Mouse (Mus musculus) heart, embryonic 10.5 days (tissue): ENCODE results near the gene Gpatch2. TPM values are rescaled to one million over a fixed set of nuclear protein-coding genes. Genes with fewer than 3 reads are reported as not detected.
A peak's percentile ranks its signal among the peaks of the same experiment; 100 is the strongest.

Source experiments
- DNase-seq: peaks from one replicate; pipeline ENCODE4 v3.0.0-alpha.2; 2017; ENCODE audit warnings: low spot score
- H3K27ac ChIP-seq: fragments of 300-500 bp; sonication (generic); 2 replicates; pipeline ENCODE4 v1.5.1; 2016; ENCODE audit warnings: mild to moderate bottlenecking
- H3K27me3 ChIP-seq: fragments of 300-500 bp; sonication (generic); 2 replicates; pipeline ENCODE4 v1.6.1; 2016; ENCODE audit warnings: mild to moderate bottlenecking; ENCODE audit not compliant: poor library complexity, insufficient read depth, severe bottlenecking
- H3K36me3 ChIP-seq: fragments of 300-500 bp; sonication (generic); 2 replicates; pipeline ENCODE4 v1.6.1; 2016; ENCODE audit warnings: mild to moderate bottlenecking, moderate library complexity
- H3K4me1 ChIP-seq: fragments of 300-500 bp; sonication (generic); 2 replicates; pipeline ENCODE4 v1.6.1; 2016; ENCODE audit warnings: mild to moderate bottlenecking
- H3K4me3 ChIP-seq: fragments of 300-500 bp; sonication (generic); 2 replicates; pipeline ENCODE4 v1.5.1; 2016; ENCODE audit warnings: mild to moderate bottlenecking, moderate library complexity
- H3K9me3 ChIP-seq: fragments of 300-500 bp; sonication (generic); 2 replicates; pipeline ENCODE4 v1.6.1; 2016; ENCODE audit warnings: mild to moderate bottlenecking, moderate library complexity
- WGBS: fragments of 180-500 bp; shearing (Covaris S2); methylation state at CpG from one replicate; pipeline ENCODE4 v1.1.7; 2016; 5-methylcytosine and 5-hydroxymethylcytosine counted together
- polyA plus RNA-seq: library from polyadenylated mRNA; unstranded; fragments of >200 nt; fragmentation: Nextera tagmentation; extraction: Ambion mirVana; gene quantifications from 2 replicates; pipeline ENCODE4 v1.2.1, GENCODE M21; 2016

Gpatch2 gene
- polyA plus RNA-seq, 1 experiment from 2014 or later = 21.5 TPM

- no peaks in the 10 kb centered on the region for H3K36me3 ChIP-seq
- H3K4me3 ChIP-seq = no peak overlapping the region
- no peak overlapping the region for H3K27ac ChIP-seq
- no peaks in the 10 kb centered on the region for H3K9me3 ChIP-seq
- no peak for DNase-seq
- 64% methylated on average over 10 of the region's 10 CpGs for WGBS
- H3K27me3 ChIP-seq = no peaks in the 10 kb centered on the region
- peaks cover 8% of the 10 kb centered on the region; the same call in 1 of the 2 replicates for H3K4me1 ChIP-seq
These were observed 55.3 kb downstream of the Gpatch2 start for GRCm38 (mm10) chr1:187270318-187271247.

GRCm38 (mm10) chr1:187277324-187277723 is 62.0 kb downstream of the Gpatch2 start:
- H3K27ac ChIP-seq = no peak overlapping the region

GRCm38 (mm10) chr1:187278472-187278871 is 63.2 kb downstream of the Gpatch2 start:
- Histone ChIP-seq H3K4me1 (peaks cover 21% of the 10 kb centered on the region; the same call in 1 of the 2 replicates), H3K36me3 (no peaks in the 10 kb centered on the region), H3K9me3 (no peaks in the 10 kb centered on the region), H3K27me3 (no peaks in the 10 kb centered on the region), H3K27ac (no peak overlapping the region), H3K4me3 (no peak overlapping the region)
- no peak for DNase-seq
- WGBS = 88% methylated on average over 5 of the region's 5 CpGs

More at GRCm38 (mm10) chr1:187277324-187277723, 62.0 kb downstream of the Gpatch2 start:
- peaks cover 9% of the 10 kb centered on the region; the same call in 1 of the 2 replicates for H3K4me1 ChIP-seq
- no peak overlapping the region for H3K4me3 ChIP-seq
- H3K36me3 ChIP-seq = no peaks in the 10 kb centered on the region
- no peaks in the 10 kb centered on the region for H3K9me3 ChIP-seq
- DNase-seq = no peak
- WGBS = 73% methylated on average over 9 of the region's 9 CpGs
- H3K27me3 ChIP-seq = no peaks in the 10 kb centered on the region

GRCm38 (mm10) chr1:187279776-187280175 is 64.5 kb downstream of the Gpatch2 start:
- H3K36me3 ChIP-seq = no peaks in the 10 kb centered on the region

GRCm38 (mm10) chr1:187282321-187282720 is 67.0 kb downstream of the Gpatch2 start:
- H3K36me3 ChIP-seq = 0 out of 2 replicates have a peak, but pooled peaks cover 2% of the 10 kb centered on the region
- 66% methylated on average over 3 of the region's 3 CpGs for WGBS
- no peak for DNase-seq
- peaks cover 25% of the 10 kb centered on the region; the same call in 1 of the 2 replicates for H3K4me1 ChIP-seq
- H3K27me3 ChIP-seq = no peaks in the 10 kb centered on the region
- H3K27ac ChIP-seq = no peak overlapping the region
- H3K4me3 ChIP-seq = no peak overlapping the region
- no peaks in the 10 kb centered on the region for H3K9me3 ChIP-seq

More at GRCm38 (mm10) chr1:187279776-187280175, 64.5 kb downstream of the Gpatch2 start:
- H3K27ac ChIP-seq = no peak overlapping the region
- H3K4me1 ChIP-seq = peaks cover 24% of the 10 kb centered on the region; the same call in 1 of the 2 replicates
- no peak overlapping the region for H3K4me3 ChIP-seq
- H3K27me3 ChIP-seq = no peaks in the 10 kb centered on the region
- no peaks in the 10 kb centered on the region for H3K9me3 ChIP-seq
- WGBS = 78% methylated on average over 4 of the region's 4 CpGs
- no peak for DNase-seq

- 53% methylated on average over 6 of the region's 6 CpGs for whole genome bisulfite sequencing
- H3K27me3 ChIP-seq = no peaks in the 10 kb centered on the region
- H3K36me3 ChIP-seq = 0 out of 2 replicates have a peak, but pooled peaks cover 2% of the 10 kb centered on the region
- H3K27ac ChIP-seq = no peak overlapping the region
- DNase-seq = no peak
- no peaks in the 10 kb centered on the region for H3K9me3 ChIP-seq
- peaks cover 20% of the 10 kb centered on the region; the same call in 1 of the 2 replicates for H3K4me1 ChIP-seq
- H3K4me3 ChIP-seq = no peak overlapping the region
These were observed 67.5 kb downstream of the Gpatch2 start for GRCm38 (mm10) chr1:187282804-187283203.

GRCm38 (mm10) chr1:187285735-187286134 is 70.4 kb downstream of the Gpatch2 start:
- H3K27ac ChIP-seq = no peak overlapping the region
- H3K9me3 ChIP-seq = no peaks in the 10 kb centered on the region
- peaks cover 18% of the 10 kb centered on the region; the same call in 1 of the 2 replicates for H3K4me1 ChIP-seq
- H3K27me3 ChIP-seq = no peaks in the 10 kb centered on the region
- DNase-seq = peak; percentile 67
- WGBS = 64% methylated on average over 8 of the region's 8 CpGs
- H3K36me3 ChIP-seq = 0 out of 2 replicates have a peak, but pooled peaks cover 2% of the 10 kb centered on the region
- no peak overlapping the region for H3K4me3 ChIP-seq

GRCm38 (mm10) chr1:187286411-187286810 is 71.1 kb downstream of the Gpatch2 start:
- Histone ChIP-seq H3K27ac (no peak overlapping the region), H3K9me3 (no peaks in the 10 kb centered on the region), H3K27me3 (no peaks in the 10 kb centered on the region), H3K4me3 (no peak overlapping the region), H3K36me3 (0 out of 2 replicates have a peak, but pooled peaks cover 5% of the 10 kb centered on the region), H3K4me1 (peaks cover 18% of the 10 kb centered on the region; the same call in 1 of the 2 replicates)
- peak; percentile 66 for DNase-seq
- 84% methylated on average over 4 of the region's 4 CpGs for WGBS

- peaks cover 18% of the 10 kb centered on the region; the same call in 1 of the 2 replicates for H3K4me1 ChIP-seq
- DNase-seq = no peak
- no peaks in the 10 kb centered on the region for H3K27me3 ChIP-seq
- H3K4me3 ChIP-seq = no peak overlapping the region
- 0 out of 2 replicates have a peak, but pooled peaks cover 5% of the 10 kb centered on the region for H3K36me3 ChIP-seq
- H3K27ac ChIP-seq = no peak overlapping the region
- 97% methylated on average over 3 of the region's 3 CpGs for WGBS
- H3K9me3 ChIP-seq = no peaks in the 10 kb centered on the region
These were observed 71.6 kb downstream of the Gpatch2 start for GRCm38 (mm10) chr1:187286924-187287323.

- Histone ChIP-seq H3K27ac (no peak overlapping the region), H3K4me3 (no peak overlapping the region), H3K36me3 (0 out of 2 replicates have a peak, but pooled peaks cover 5% of the 10 kb centered on the region), H3K9me3 (no peaks in the 10 kb centered on the region), H3K4me1 (0 out of 2 replicates have a peak, but pooled peaks cover 3% of the 10 kb centered on the region), H3K27me3 (no peaks in the 10 kb centered on the region)
- DNase-seq = peak; percentile 70
- WGBS = 85% methylated on average over 7 of the region's 7 CpGs
These were observed 74.9 kb downstream of the Gpatch2 start for GRCm38 (mm10) chr1:187290186-187290585.

- DNase-seq = peak; percentile 31
- WGBS = 84% methylated on average over 10 of the region's 10 CpGs
- no peak overlapping the region for H3K4me3 ChIP-seq
- H3K27ac ChIP-seq = no peak overlapping the region
- H3K27me3 ChIP-seq = no peaks in the 10 kb centered on the region
- H3K36me3 ChIP-seq = 0 out of 2 replicates have a peak, but pooled peaks cover 2% of the 10 kb centered on the region
- H3K9me3 ChIP-seq = no peaks in the 10 kb centered on the region
- H3K4me1 ChIP-seq = no peaks in the 10 kb centered on the region
These were observed 76.4 kb downstream of the Gpatch2 start for GRCm38 (mm10) chr1:187291480-187292394.

- Histone ChIP-seq H3K9me3 (no peaks in the 10 kb centered on the region), H3K27me3 (no peaks in the 10 kb centered on the region), H3K4me1 (no peaks in the 10 kb centered on the region), H3K4me3 (no peak overlapping the region), H3K36me3 (0 out of 2 replicates have a peak, but pooled peaks cover 2% of the 10 kb centered on the region), H3K27ac (no peak overlapping the region)
- 84% methylated on average over 3 of the region's 3 CpGs for WGBS
- peak; percentile 36 for DNase-seq
These were observed 77.1 kb downstream of the Gpatch2 start for GRCm38 (mm10) chr1:187292395-187292749.
